Mouse (Mus musculus): ENCODE measurements around the gene Igf1r. TPM values are rescaled to one million over a fixed set of nuclear protein-coding genes. Genes with fewer than 3 reads are reported as not detected.
A peak's percentile ranks its signal among the peaks of the same experiment; 100 is the strongest.

Gene Igf1r
- polyA plus RNA-seq, 1 experiment, result 2.6 TPM

DNA sequence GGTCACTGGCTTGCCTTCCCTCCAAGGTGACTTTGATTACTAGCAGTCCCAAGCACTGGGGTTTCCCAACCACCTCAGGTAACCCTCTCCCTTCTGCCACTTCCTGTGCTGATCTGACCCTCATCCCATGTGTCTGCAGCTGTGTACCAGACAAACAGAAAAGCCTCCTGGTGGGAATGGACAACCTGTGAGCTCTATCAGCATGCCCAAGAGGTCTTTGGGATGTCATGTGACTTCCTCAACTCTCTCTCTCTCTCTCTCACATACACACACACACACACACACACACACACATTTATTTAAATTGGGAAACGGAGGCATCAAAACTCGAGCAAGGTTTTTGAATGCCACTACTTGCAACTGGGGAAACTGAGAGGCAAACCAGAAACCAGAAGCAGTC lies 305.1 kb downstream of the Igf1r start:
- TF ChIP-seq CTCF (IDR thresholded peaks at IDR 0.05; ENCODE audit: extremely low read depth, insufficient read length, insufficient replicate concordance, low read depth, low read length) (no peak), POLR2A (IDR thresholded peaks at IDR 0.05; ENCODE audit: low read depth, low read length) (no peak)
- Histone ChIP-seq H3K36me3 (ENCODE audit: control insufficient read depth, insufficient read depth, low read length) (no peaks in the 10 kb centered on the region), H3K4me1 (ENCODE audit: control insufficient read depth, insufficient read depth, insufficient read length, low read length) (no peaks in the 10 kb centered on the region), H3K4me3 (ENCODE audit: low read depth, low read length) (no peak overlapping the region), H3K27ac (ENCODE audit: insufficient read depth, low read depth, low read length) (no peak overlapping the region), H3K27me3 (ENCODE audit: control insufficient read depth, insufficient read depth, low read length) (no peaks in the 10 kb centered on the region)
- WGBS, result 47% methylated on average over 2 of the region's 2 CpGs

DNA sequence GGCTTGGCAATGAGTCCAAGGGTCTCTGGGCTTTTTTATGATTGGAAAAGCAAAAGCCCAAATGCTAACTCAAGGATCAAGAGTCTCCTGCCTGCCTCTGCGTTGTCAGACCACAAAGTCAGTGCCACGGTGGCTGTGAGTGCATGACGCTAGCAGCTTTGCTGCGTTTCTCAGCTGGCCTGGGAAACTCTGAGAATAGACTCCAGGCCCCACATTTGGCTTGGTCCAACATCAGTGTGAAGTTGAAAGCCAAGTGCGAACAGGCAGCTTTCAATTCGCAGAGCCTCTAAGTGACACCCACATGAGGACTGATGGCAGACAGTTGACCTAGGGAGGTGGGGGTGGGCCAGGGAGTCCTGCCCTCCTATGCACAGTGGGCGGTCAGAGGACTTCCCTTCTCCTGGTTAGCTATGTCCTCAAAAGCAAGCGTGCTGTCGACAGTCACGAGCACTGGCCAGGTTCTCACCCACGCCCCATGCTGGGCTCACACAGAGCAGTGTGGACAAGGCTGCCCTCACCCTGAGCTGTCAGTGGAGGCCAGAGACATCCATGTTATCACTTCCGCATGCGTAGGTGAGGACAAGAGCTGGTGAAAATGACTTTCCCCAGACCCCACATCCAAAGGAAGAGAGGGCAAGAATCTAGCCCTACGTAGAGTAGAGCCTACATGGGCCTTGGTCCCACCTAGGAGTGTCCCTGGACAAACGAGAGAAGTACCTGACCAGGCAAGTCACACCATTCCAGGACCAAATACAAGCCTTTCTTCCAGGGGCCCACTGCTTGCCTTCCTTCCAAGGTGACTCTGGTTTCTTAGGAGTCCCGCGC lies 305.9 kb downstream of the Igf1r start:
- Histone ChIP-seq H3K27ac (ENCODE audit: insufficient read depth, low read depth, low read length) (no peak overlapping the region), H3K4me1 (ENCODE audit: control insufficient read depth, insufficient read depth, insufficient read length, low read length) (no peaks in the 10 kb centered on the region), H3K27me3 (ENCODE audit: control insufficient read depth, insufficient read depth, low read length) (no peaks in the 10 kb centered on the region), H3K36me3 (ENCODE audit: control insufficient read depth, insufficient read depth, low read length) (no peaks in the 10 kb centered on the region), H3K4me3 (ENCODE audit: low read depth, low read length) (no peak overlapping the region)
- no peak for TF ChIP-seq CTCF (IDR thresholded peaks at IDR 0.05; ENCODE audit: extremely low read depth, insufficient read length, insufficient replicate concordance, low read depth, low read length)
- no peak for TF ChIP-seq POLR2A (IDR thresholded peaks at IDR 0.05; ENCODE audit: low read depth, low read length)
- 75% methylated on average over 17 of the region's 17 CpGs for WGBS

DNA sequence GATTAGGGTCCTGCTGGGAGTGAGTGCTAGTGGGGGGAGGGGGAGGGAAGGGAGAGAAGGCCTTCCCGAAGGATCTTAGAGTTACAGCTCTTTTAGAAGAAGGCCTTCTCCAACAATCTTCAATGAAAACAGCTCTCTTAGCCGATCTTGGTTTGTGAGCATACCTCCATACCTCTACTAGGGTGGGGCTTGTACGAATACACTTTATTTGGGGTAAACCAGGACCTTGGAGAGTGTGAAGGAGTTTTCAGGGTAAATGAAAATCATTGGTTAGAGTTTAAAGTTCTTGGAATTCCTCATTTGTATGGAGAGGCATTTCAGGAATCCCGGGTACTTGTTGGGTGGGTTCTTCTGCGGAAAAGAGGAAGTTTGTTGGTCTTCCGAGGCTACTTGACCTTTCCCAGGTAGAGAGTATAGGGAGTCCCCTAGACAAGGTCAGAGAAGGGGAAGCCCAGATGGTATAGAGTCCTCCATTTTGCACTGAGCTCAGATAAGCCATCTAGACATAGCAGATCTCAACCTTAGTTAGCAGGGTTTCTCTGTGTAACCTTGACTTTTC lies 307.0 kb downstream of the Igf1r start:
- TF ChIP-seq POLR2A (IDR thresholded peaks at IDR 0.05; ENCODE audit: low read depth, low read length) (no peak), CTCF (IDR thresholded peaks at IDR 0.05; ENCODE audit: extremely low read depth, insufficient read length, insufficient replicate concordance, low read depth, low read length) (no peak)
- no peaks in the 10 kb centered on the region for H3K36me3 ChIP-seq (ENCODE audit: control insufficient read depth, insufficient read depth, low read length)
- H3K27ac ChIP-seq (ENCODE audit: insufficient read depth, low read depth, low read length), result no peak overlapping the region
- no peaks in the 10 kb centered on the region for H3K27me3 ChIP-seq (ENCODE audit: control insufficient read depth, insufficient read depth, low read length)
- no peaks in the 10 kb centered on the region; the same call in 1 of the 2 replicates for H3K4me1 ChIP-seq (ENCODE audit: control insufficient read depth, insufficient read depth, insufficient read length, low read length)
- WGBS, result 54% methylated on average over 6 of the region's 6 CpGs
- no peak overlapping the region for H3K4me3 ChIP-seq (ENCODE audit: low read depth, low read length)

DNA sequence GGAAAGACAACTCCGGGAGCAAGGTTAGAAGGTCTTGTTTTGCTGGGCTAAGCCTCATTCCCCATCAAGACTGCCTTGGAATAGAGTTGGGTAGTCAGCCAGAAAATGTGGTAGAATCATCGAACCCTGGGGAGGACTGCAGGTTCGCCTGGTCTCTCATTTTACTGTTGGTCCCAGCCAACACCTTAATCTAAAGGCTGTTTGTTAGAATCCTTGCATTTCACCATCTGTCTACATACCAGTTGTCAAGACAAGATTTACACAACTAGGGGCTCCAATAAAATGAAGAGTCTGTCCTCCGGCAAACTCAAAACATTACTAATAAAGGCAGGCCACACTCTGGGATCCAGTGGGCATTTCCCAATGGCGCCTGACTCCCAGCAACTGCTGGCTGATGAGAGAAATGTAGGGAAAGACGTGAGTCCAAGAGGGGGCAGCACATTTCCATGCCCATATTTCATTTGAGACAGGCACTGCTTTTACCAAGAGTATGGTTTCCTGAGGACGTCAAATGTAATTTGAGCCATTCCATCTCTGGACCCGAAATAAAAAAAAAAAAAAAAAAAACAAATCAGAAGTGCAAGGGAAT lies 310.1 kb downstream of the Igf1r start:
- WGBS, result 60% methylated on average over 8 of the region's 8 CpGs
- Histone ChIP-seq H3K4me3 (ENCODE audit: low read depth, low read length) (no peak overlapping the region), H3K27ac (ENCODE audit: insufficient read depth, low read depth, low read length) (no peak overlapping the region), H3K36me3 (ENCODE audit: control insufficient read depth, insufficient read depth, low read length) (no peaks in the 10 kb centered on the region), H3K4me1 (ENCODE audit: control insufficient read depth, insufficient read depth, insufficient read length, low read length) (no peaks in the 10 kb centered on the region; the same call in 1 of the 2 replicates), H3K27me3 (ENCODE audit: control insufficient read depth, insufficient read depth, low read length) (no peaks in the 10 kb centered on the region)
- TF ChIP-seq POLR2A (IDR thresholded peaks at IDR 0.05; ENCODE audit: low read depth, low read length) (no peak), CTCF (IDR thresholded peaks at IDR 0.05; ENCODE audit: extremely low read depth, insufficient read length, insufficient replicate concordance, low read depth, low read length) (no peak)

DNA sequence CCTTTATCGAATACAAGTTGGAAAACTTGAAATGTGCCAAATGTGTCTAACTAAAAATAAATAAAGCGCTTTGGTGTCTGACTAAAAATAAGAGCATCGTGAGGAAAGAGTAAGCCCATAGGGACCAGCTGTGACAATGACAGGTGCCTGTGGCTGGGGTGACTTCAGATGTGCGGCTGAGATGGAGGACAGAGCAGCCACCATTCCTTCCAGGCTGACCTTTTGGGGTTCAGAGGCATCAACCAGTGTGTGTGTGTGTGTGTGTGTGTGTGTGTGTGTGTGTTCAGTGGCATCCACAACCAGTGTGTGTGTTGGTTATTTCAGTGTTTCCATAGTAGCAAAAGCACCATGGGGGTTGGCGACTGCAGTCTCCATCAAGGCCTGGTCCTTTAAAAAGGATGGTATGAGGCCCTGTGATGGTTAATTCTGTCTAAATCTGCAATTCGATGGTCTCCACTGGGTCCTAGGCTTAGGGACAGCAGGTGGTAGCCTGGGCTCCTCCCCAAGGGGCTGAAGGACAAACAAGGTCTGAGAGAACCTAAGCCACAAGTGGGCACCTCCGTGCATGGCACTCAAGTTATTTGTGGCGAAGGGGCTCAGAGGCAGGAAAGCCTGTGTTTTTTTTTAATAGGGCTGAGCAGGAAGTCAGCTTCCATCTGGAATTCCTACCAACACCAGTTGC lies 310.9 kb downstream of the Igf1r start:
- Histone ChIP-seq H3K27me3 (ENCODE audit: control insufficient read depth, insufficient read depth, low read length) (no peaks in the 10 kb centered on the region), H3K4me1 (ENCODE audit: control insufficient read depth, insufficient read depth, insufficient read length, low read length) (no peaks in the 10 kb centered on the region; the same call in 1 of the 2 replicates), H3K4me3 (ENCODE audit: low read depth, low read length) (peak overlapping the region; percentile 39; the same call in 1 of the 2 replicates), H3K27ac (ENCODE audit: insufficient read depth, low read depth, low read length) (no peak overlapping the region), H3K36me3 (ENCODE audit: control insufficient read depth, insufficient read depth, low read length) (no peaks in the 10 kb centered on the region)
- WGBS, result 66% methylated on average over 8 of the region's 8 CpGs
- no peak for TF ChIP-seq CTCF (IDR thresholded peaks at IDR 0.05; ENCODE audit: extremely low read depth, insufficient read length, insufficient replicate concordance, low read depth, low read length)
- TF ChIP-seq POLR2A (IDR thresholded peaks at IDR 0.05; ENCODE audit: low read depth, low read length), result no peak

DNA sequence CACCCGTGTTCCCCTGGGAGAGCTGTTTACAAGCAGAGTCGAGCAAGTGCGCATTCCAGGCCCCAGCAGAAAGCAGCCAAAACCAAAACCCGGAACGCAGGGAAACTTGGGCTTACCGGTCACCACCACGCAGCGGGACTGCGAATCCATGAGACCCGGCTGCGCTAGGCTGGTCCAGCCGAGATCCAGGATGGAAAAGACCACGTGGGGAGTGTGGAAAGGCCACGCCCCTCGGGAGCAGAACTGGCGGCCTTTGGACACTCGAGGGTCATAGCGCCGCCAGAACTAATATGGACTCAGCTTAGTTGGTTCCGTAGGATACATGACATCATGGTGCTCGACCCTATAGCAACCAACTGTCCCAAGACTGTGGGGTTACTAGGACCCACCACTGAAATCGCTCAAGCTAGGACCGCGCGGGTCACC lies 311.4 kb downstream of the Igf1r start, which contains the start of gene Pgpep1l:
Gene Pgpep1l (minus strand): TSS at position 206 of the 426 bp plus-strand sequence.
- TF ChIP-seq CTCF (IDR thresholded peaks at IDR 0.05; ENCODE audit: extremely low read depth, insufficient read length, insufficient replicate concordance, low read depth, low read length) (no peak), POLR2A (IDR thresholded peaks at IDR 0.05; ENCODE audit: low read depth, low read length) (no peak)
- H3K27me3 ChIP-seq (ENCODE audit: control insufficient read depth, insufficient read depth, low read length), result no peaks in the 10 kb centered on the region
- H3K4me1 ChIP-seq (ENCODE audit: control insufficient read depth, insufficient read depth, insufficient read length, low read length), result no peaks in the 10 kb centered on the region; the same call in 1 of the 2 replicates
- 7% methylated on average over 25 of the region's 25 CpGs for WGBS
- H3K36me3 ChIP-seq (ENCODE audit: control insufficient read depth, insufficient read depth, low read length), result no peaks in the 10 kb centered on the region
- H3K4me3 ChIP-seq (ENCODE audit: low read depth, low read length), result peak within 1 kb of the TSS; percentile 39
- no peak within 1 kb of the TSS for H3K27ac ChIP-seq (ENCODE audit: insufficient read depth, low read depth, low read length)

All from small intestine, adult 2 months (tissue).